Mouse (Mus musculus): ENCODE data around the gene Hrc.
A peak's percentile ranks its signal among the peaks of the same experiment; 100 is the strongest.

DNA sequence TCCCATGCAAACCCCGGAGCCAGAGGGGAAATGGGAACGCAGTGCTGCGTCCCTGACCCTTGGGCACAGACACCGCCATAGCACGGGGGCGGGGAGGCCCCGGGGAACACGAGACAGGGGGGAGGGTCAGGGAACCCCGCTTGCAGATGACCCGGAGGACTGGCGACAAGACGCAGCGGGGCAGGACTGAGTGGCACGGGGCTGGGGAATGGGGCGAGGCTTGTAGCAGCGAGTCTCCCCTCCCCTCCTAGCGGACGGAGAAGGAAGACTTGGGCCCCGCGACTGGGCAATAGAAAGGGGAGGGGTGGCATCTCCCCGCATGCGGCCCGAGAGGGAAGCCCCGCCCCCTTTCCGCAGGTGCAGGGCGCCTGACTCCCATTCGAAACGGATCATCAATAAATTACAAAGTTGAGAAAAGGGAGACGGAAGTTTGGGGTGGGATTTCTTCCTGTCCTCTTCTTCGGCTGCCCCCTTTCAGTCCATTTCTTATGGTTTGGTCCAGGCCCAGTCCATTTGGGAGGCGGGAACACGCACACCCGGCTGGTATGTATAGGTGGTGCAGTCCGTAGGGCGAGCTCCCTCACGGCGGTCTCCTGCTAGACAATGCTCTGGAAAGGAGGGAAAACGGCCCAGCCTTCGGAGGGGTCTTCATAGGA is 4.4 kb downstream of the Hrc start:
- 0 out of 2 replicates have a peak, but pooled peaks have one; percentile 25 for TF ChIP-seq POLR2A (IDR thresholded peaks at IDR 0.05; ENCODE audit: extremely low read depth, insufficient read depth, low read length)
- no peak for TF ChIP-seq CTCF (IDR thresholded peaks at IDR 0.05; ENCODE audit: extremely low read depth, insufficient read depth, low read length)
